Mouse (Mus musculus): ENCODE results near the gene R3hcc1l.

GRCm38 (mm10) chr19:42477769-42478168 lies 40.8 kb upstream of the R3hcc1l start:
- TF ChIP-seq CTCF (IDR thresholded peaks at IDR 0.05; ENCODE audit: low read depth, low read length) (no peak), POLR2A (IDR thresholded peaks at IDR 0.05; ENCODE audit: borderline replicate concordance, low read depth, low read length) (no peak)
